In the genomic region with DNA sequence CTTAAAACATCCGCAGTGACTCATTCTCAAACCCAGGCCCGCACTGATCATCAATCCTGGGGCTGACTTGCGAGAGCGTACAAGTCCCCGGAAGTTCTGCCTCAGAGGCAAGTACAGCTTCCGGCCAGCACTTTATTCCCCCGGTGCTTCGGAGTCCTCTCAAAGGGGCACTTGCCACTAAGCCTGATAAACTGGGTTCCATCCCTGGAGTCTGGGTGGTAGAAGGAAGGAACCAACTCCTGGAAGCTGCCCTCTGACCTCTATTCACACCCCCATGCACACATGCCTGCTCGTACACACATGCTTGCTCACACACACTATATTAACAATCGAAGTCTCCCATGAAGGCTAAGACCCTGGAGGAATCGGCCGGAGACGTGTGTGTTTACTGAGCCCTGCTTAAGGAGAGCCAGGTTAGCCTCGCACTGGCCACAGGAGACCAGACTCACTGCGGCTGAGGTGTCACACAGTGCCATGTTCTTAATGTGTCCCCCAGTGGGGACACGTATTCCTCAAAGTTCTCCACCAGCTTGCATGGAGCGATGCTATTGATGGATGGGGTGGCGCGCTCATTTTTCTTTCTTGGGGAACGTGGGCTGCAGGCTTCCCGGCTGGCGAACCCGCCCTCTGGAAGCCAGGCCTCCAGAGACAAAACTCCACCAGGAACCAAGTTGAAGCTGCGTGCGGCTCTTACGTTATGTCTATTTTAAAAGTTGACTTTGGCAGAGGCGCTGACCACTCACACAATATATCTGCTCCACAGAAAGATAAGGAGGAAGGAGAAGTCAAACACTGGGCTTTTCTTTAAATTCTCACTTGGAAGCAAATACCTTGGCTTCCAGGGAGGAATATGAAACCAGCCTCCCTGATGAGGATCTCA, we compare ENCODE assay signal across 12 mouse cellular contexts.
DNase-seq lines count a peak whose midpoint lies in the region; ATAC-seq and TF ChIP-seq lines count a peak whose summit lies in the region.
"Had no signal": no experiment of that assay in that cellular context is flagged by ENCODE, and none has a peak within 500 bp of the region (broad histone marks: within the 10 kb centered on the region; RNA-seq: fewer than 3 reads in every experiment).

No protein-coding gene starts in this region.

- no peak for DNase-seq in heart, adult 8-10 months (ENCODE audit: low spot score)
- peak; percentile 52 for DNase-seq in lung, postnatal 0 days (ENCODE audit: low spot score)
- no peak for DNase-seq in lung, postnatal 4 days
- DNase-seq in neural tube, embryonic 10.5 days (ENCODE audit: extremely low spot score, low spot score) = no peak
- no peak for DNase-seq in frontal cortex, postnatal 25 days (ENCODE audit: low spot score in 2 of 2)
- DNase-seq: cerebellum, postnatal 14 days; kidney, adult 11 months; thymus, postnatal 14 days had no signal

- peaks cover 18% of the 10 kb centered on the region for H3K4me1 ChIP-seq in heart, embryonic 11.5 days (ENCODE audit: control insufficient read depth, insufficient read depth, low read length)
- H3K4me1 ChIP-seq in lung, postnatal 0 days (ENCODE audit: insufficient read depth, low read depth, low read length) = 0 out of 2 replicates have a peak, but pooled peaks cover 4% of the 10 kb centered on the region
- H3K4me1 ChIP-seq in heart, embryonic 16.5 days (ENCODE audit: control insufficient read depth, insufficient read depth, low read length) = peaks cover 13% of the 10 kb centered on the region

- TF ChIP-seq CTCF in lung, postnatal 0 days (IDR thresholded peaks at IDR 0.05) = no peak

- ATAC-seq in heart, embryonic 11.5 days (replicated peaks; ENCODE audit: insufficient number of reproducible peaks, low FRiP score, low TSS enrichment) = no peak
- ATAC-seq in lung, postnatal 0 days = peak; percentile 25
- peak; percentile 59 for ATAC-seq in heart, embryonic 16.5 days (replicated peaks; ENCODE audit: extremely low read depth, insufficient read depth, low FRiP score)

- H3K27ac ChIP-seq in heart, embryonic 11.5 days (ENCODE audit: low read depth, low read length) = peak overlapping the region; percentile 70
- H3K27ac ChIP-seq in lung, postnatal 0 days (ENCODE audit: low read length) = no peak overlapping the region
- H3K27ac ChIP-seq in heart, embryonic 16.5 days (ENCODE audit: low read length) = peak overlapping the region; percentile 17
- H3K27ac ChIP-seq: hindbrain, embryonic 14.5 days; neural tube, embryonic 13.5 days had no signal

- WGBS in heart, embryonic 11.5 days (ENCODE audit: insufficient replicate concordance) = 55% methylated on average over 27 of the region's 27 CpGs
- 27% methylated on average over 27 of the region's 27 CpGs for WGBS in lung, postnatal 0 days
- 47% methylated on average over 27 of the region's 27 CpGs for WGBS in heart, embryonic 16.5 days

- no peak overlapping the region for H3K9ac ChIP-seq in heart, embryonic 11.5 days (ENCODE audit: low read depth, low read length)
- H3K9ac ChIP-seq in lung, postnatal 0 days (replicated peaks; ENCODE audit: low read depth) = no peak overlapping the region
- H3K9ac ChIP-seq in heart, embryonic 16.5 days (ENCODE audit: low read length) = no peak overlapping the region
- H3K9ac ChIP-seq: hindbrain, embryonic 14.5 days; neural tube, embryonic 13.5 days had no signal

- peak overlapping the region; percentile 16 for H3K4me2 ChIP-seq in heart, embryonic 11.5 days
- no peak overlapping the region for H3K4me2 ChIP-seq in lung, postnatal 0 days (replicated peaks; ENCODE audit: low read depth, low read length)
- H3K4me2 ChIP-seq in heart, embryonic 16.5 days (ENCODE audit: low read depth, low read length) = peak overlapping the region; percentile 6
- H3K4me2 ChIP-seq: hindbrain, embryonic 14.5 days; neural tube, embryonic 13.5 days had no signal

- peaks cover 11% of the 10 kb centered on the region for H3K27me3 ChIP-seq in heart, embryonic 11.5 days (ENCODE audit: control insufficient read depth, insufficient read depth, low read length)
- no peaks in the 10 kb centered on the region for H3K27me3 ChIP-seq in lung, postnatal 0 days (replicated peaks; ENCODE audit: insufficient read depth, low read length)
- peaks cover 2% of the 10 kb centered on the region; the same call in 1 of the 2 replicates for H3K27me3 ChIP-seq in heart, embryonic 16.5 days (ENCODE audit: control insufficient read depth, insufficient read depth, low read length)

- TF ChIP-seq EP300 in lung, postnatal 0 days (IDR thresholded peaks at IDR 0.05) = no peak

- H3K4me3 ChIP-seq in heart, embryonic 11.5 days (ENCODE audit: low read depth, low read length) = no peak overlapping the region
- H3K4me3 ChIP-seq in lung, postnatal 0 days (ENCODE audit: low read depth, low read length) = no peak overlapping the region
- H3K4me3 ChIP-seq in heart, embryonic 16.5 days (ENCODE audit: low read length) = no peak overlapping the region
- H3K4me3 ChIP-seq: neural tube, embryonic 13.5 days had no signal

- no peaks in the 10 kb centered on the region for H3K36me3 ChIP-seq in heart, embryonic 11.5 days (ENCODE audit: control insufficient read depth, insufficient read depth, low read length)
- no peaks in the 10 kb centered on the region for H3K36me3 ChIP-seq in lung, postnatal 0 days (ENCODE audit: insufficient read depth, low read length)
- H3K36me3 ChIP-seq in heart, embryonic 16.5 days (ENCODE audit: control insufficient read depth, insufficient read depth) = no peaks in the 10 kb centered on the region
- H3K36me3 ChIP-seq: neural tube, embryonic 13.5 days had no signal

- H3K9me3 ChIP-seq in heart, embryonic 11.5 days (replicated peaks; ENCODE audit: control insufficient read depth, low read length) = no peaks in the 10 kb centered on the region
- no peaks in the 10 kb centered on the region for H3K9me3 ChIP-seq in lung, postnatal 0 days (ENCODE audit: low read length)
- H3K9me3 ChIP-seq in heart, embryonic 16.5 days (replicated peaks; ENCODE audit: control insufficient read depth, low read length) = no peaks in the 10 kb centered on the region
- H3K9me3 ChIP-seq: neural tube, embryonic 13.5 days had no signal
